Mouse (Mus musculus): ENCODE measurements around the gene Chrm5.
A peak's percentile ranks its signal among the peaks of the same experiment; 100 is the strongest.

- peak; percentile 48 to 94 (median 73); a peak in 5 of 6 replicates for TF ChIP-seq CTCF (IDR thresholded peaks at IDR 0.05 in 2 of 3, conservative IDR thresholded peaks at IDR 0.05 in 1 of 3; ENCODE audit: control insufficient read depth in 1 of 3, insufficient read depth in 1 of 3, low read depth in 2 of 3, low read length in 3 of 3, poor library complexity in 1 of 3, severe bottlenecking in 1 of 3)
- peak; percentile 14; the same call in 1 of the 2 replicates for TF ChIP-seq HCFC1 (IDR thresholded peaks at IDR 0.05; ENCODE audit: low read depth, low read length)
- no peak for TF ChIP-seq JUND (IDR thresholded peaks at IDR 0.05; ENCODE audit: low read depth, low read length)
- TF ChIP-seq MAX (IDR thresholded peaks at IDR 0.05; ENCODE audit: low read length): no peak
- TF ChIP-seq CHD2 (IDR thresholded peaks at IDR 0.05; ENCODE audit: low read length): no peak
- no peak for TF ChIP-seq TAL1 (IDR thresholded peaks at IDR 0.05; ENCODE audit: low read length)
Observed at GRCm38 (mm10) chr2:112501209-112501608, 20.6 kb upstream of the Chrm5 start.
